Mouse (Mus musculus) central nervous system, embryonic 14 days (tissue): Measurements from ENCODE around the gene Ddx47. TPM values are rescaled to one million over a fixed set of nuclear protein-coding genes. Genes with fewer than 3 reads are reported as not detected.

Source experiments
- polyA plus RNA-seq: library from polyadenylated mRNA; depleted of rRNA; stranded (reverse); fragments of >200 nt; gene quantifications from 2 replicates; pipeline ENCODE4 v1.2.3, GENCODE M21; 2012; rRNA removed

Ddx47 gene
- 92.2 and 95.7 TPM in 2 replicates for polyA plus RNA-seq

GRCm38 (mm10) chr6:135011048-135011733 is at the start of gene Ddx47:
Gene Ddx47 (plus strand): TSS chr6:135011612.

GRCm38 (mm10) chr6:134981231-134982062 is 30.0 kb upstream of the Ddx47 start, which contains the start of gene Apold1:
Gene Apold1 (plus strand): TSS chr6:134981718.

GRCm38 (mm10) chr6:135065236-135065957 is 54.0 kb downstream of the Ddx47 start, which contains the start of gene Gprc5a:
Gene Gprc5a (plus strand): TSS chr6:135065651.

Other genes starting within 250 kb of the Ddx47 start
- gene Dusp16, start 219.0 kb upstream of the Ddx47 start, polyA plus RNA-seq, result 10.5 and 11.0 TPM in 2 replicates
- gene Crebl2, start 181.5 kb upstream of the Ddx47 start, polyA plus RNA-seq, result 8.6 and 8.9 TPM in 2 replicates
- 36.8 and 44.1 TPM in 2 replicates for gene Gpr19, start 113.0 kb upstream of the Ddx47 start, polyA plus RNA-seq
- 43.3 and 59.6 TPM in 2 replicates for gene Cdkn1b, start 91.2 kb upstream of the Ddx47 start, polyA plus RNA-seq
- 2.3 and 2.9 TPM in 2 replicates for gene Apold1, start 29.9 kb upstream of the Ddx47 start, polyA plus RNA-seq
- 0.32 and 0.48 TPM in 2 replicates for gene Gprc5a, start 54.0 kb downstream of the Ddx47 start, polyA plus RNA-seq
- not detected in 2 replicates for gene Gprc5d, start 106.7 kb downstream of the Ddx47 start, polyA plus RNA-seq
- gene Fam234b, start 186.4 kb downstream of the Ddx47 start, polyA plus RNA-seq, result 62.2 and 64.4 TPM in 2 replicates
- 6.5 and 9.0 TPM in 2 replicates for gene Hebp1, start 186.4 kb downstream of the Ddx47 start, polyA plus RNA-seq
- 0.20 and 0.28 TPM in 2 replicates for gene Gsg1, start 242.7 kb downstream of the Ddx47 start, polyA plus RNA-seq